Mouse (Mus musculus): ENCODE measurements around the gene Vgll3.

DNA sequence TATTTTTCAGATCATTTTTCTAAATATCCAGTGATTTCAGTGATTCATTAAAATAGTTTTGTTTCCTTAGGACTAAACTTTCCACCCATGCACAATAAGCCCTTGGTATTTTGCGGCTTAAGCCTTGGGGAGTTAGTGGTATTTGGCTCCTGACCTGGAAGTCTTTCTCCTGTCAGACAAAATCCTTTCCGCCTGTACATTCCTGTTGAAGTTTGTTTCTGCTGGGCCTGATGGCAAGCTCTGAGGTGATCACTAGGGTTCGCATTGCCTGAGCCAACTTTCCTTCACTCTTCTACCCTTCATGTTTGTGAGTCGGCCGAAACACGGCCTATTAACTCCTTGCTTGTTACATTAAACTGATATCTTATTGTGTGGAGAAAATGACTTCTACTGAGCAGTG is 8.7 kb downstream of the Vgll3 start:
- no peak for TF ChIP-seq CTCF (IDR thresholded peaks at IDR 0.05)
- TF ChIP-seq EP300 (IDR thresholded peaks at IDR 0.05) = no peak
